Mouse (Mus musculus): ENCODE results near the gene Hsd17b7. TPM values are rescaled to one million over a fixed set of nuclear protein-coding genes. Genes with fewer than 3 reads are reported as not detected.
"Not testable (repeated sequence)": the region's sequence is repeated elsewhere in the genome, so short reads cannot be mapped to it uniquely, and the experiment has no call there.

Hsd17b7 gene
- polyA plus RNA-seq, 1 experiment, result 3.9 TPM

DNA sequence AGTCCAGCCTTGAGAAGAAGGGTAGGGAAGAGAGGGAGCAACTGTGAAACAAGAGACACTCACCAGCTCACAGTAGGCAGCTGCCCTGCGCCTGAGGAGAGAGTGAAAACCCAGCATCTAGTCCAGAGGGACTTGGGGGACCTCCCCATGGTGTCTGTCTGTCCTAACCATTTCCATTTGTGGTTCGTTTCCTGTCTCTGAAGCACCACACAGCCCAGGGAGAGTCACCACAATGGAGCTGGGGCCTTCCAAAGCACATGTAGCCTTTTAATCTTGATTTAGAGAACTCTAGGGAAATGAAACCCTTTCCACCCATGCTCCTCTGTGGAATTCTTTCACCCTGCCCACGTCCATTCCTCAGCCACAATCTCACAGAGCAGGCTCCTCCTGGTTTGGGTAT lies 36.3 kb upstream of the Hsd17b7 start:
- 76% methylated on average over 3 of the region's 3 CpGs for WGBS
- Histone ChIP-seq H3K27ac (ENCODE audit: control insufficient read depth, insufficient read depth, low read length) (no peak overlapping the region), H3K27me3 (ENCODE audit: control insufficient read depth, insufficient read depth, low read length) (no peaks in the 10 kb centered on the region), H3K36me3 (ENCODE audit: control insufficient read depth, insufficient read depth, low read length) (no peaks in the 10 kb centered on the region), H3K4me3 (ENCODE audit: control insufficient read depth, insufficient read depth, low read length) (no peak overlapping the region), H3K4me1 (replicated peaks; ENCODE audit: control insufficient read depth, insufficient read depth, low read length) (no peaks in the 10 kb centered on the region)
- no peak for DNase-seq
- no peak for TF ChIP-seq POLR2A (IDR thresholded peaks at IDR 0.05; ENCODE audit: control insufficient read depth, extremely low read depth, insufficient read depth, low read length, poor library complexity)
- no peak for TF ChIP-seq CTCF (IDR thresholded peaks at IDR 0.05; ENCODE audit: borderline replicate concordance, control insufficient read depth, extremely low read depth, insufficient read depth, low read length, poor library complexity)

DNA sequence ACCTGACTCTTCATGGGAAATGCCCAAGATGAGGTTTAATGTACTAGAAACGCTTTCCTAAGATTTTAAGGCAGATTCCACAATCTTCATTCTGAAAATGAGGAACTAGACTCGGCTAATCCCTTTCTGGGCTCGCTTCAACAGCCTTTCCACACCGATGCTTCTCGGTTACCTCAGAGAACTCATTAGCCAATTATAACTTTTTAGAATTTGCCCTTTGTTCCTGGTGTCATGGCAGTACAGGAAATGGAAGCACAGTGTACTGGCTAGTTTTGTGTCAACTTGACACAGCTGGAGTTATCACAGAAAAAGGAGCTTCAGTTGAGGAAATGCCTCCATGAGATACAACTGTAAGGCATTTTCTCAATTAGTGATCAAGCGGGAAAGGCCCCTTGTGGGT lies 24.9 kb upstream of the Hsd17b7 start:
- DNase-seq; H3K36me3 ChIP-seq (ENCODE audit: control insufficient read depth, insufficient read depth, low read length); H3K4me3 ChIP-seq (ENCODE audit: control insufficient read depth, insufficient read depth, low read length); H3K27me3 ChIP-seq (ENCODE audit: control insufficient read depth, insufficient read depth, low read length); H3K27ac ChIP-seq (ENCODE audit: control insufficient read depth, insufficient read depth, low read length); H3K4me1 ChIP-seq (replicated peaks; ENCODE audit: control insufficient read depth, insufficient read depth, low read length): not testable (repeated sequence)
- 92% methylated on average over 6 of the region's 6 CpGs for WGBS

DNA sequence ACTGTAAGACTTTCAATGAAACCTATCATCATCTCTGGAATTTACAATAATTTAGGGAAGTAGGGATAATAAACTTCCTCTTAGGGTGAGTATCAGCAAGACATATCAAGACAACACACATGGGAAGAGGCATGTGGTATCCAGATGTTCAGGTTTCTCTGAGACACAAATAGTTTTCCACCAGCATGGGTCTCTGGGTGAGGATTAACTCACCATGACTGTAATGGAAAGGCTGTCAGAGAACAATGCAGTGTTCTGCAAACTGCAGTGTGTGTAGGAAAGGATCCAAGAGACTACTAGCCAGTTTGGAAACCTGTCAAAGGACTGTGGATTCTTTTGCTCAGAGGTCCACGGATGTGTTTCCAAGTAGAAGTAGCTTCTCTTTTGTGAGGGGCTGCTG lies 17.1 kb upstream of the Hsd17b7 start:
- H3K36me3 ChIP-seq (ENCODE audit: control insufficient read depth, insufficient read depth, low read length), result no peaks in the 10 kb centered on the region
- TF ChIP-seq POLR2A (IDR thresholded peaks at IDR 0.05; ENCODE audit: control insufficient read depth, extremely low read depth, insufficient read depth, low read length, poor library complexity) (no peak), CTCF (IDR thresholded peaks at IDR 0.05; ENCODE audit: borderline replicate concordance, control insufficient read depth, extremely low read depth, insufficient read depth, low read length, poor library complexity) (no peak)
- no peaks in the 10 kb centered on the region for H3K4me1 ChIP-seq (replicated peaks; ENCODE audit: control insufficient read depth, insufficient read depth, low read length)
- no peaks in the 10 kb centered on the region for H3K27me3 ChIP-seq (ENCODE audit: control insufficient read depth, insufficient read depth, low read length)
- H3K4me3 ChIP-seq (ENCODE audit: control insufficient read depth, insufficient read depth, low read length), result no peak overlapping the region
- WGBS, result 72% methylated on average over 1 of the region's 1 CpGs
- H3K27ac ChIP-seq (ENCODE audit: control insufficient read depth, insufficient read depth, low read length), result no peak overlapping the region
- no peak for DNase-seq

DNA sequence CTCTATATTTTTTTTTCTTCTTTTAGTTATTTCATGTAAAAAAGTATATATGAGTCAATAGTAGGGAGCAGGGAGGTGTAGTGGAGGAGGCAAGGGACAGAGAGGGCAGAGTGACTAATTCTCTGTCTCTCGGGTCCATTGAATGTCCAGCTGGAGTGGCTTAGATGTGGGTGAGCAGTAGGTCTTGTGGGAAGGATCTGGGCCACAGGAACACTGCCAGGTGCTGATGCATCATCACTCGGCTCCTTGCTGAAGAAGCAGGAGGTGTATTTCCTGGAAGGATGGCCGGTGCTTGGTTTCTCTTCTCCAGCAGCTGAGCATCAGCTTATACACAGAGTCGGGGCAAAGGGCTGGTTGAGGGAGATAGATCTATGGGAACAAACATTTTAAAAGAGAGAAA lies 8.6 kb upstream of the Hsd17b7 start:
- Histone ChIP-seq H3K36me3 (ENCODE audit: control insufficient read depth, insufficient read depth, low read length) (no peaks in the 10 kb centered on the region), H3K4me1 (replicated peaks; ENCODE audit: control insufficient read depth, insufficient read depth, low read length) (no peaks in the 10 kb centered on the region), H3K27ac (ENCODE audit: control insufficient read depth, insufficient read depth, low read length) (no peak overlapping the region), H3K4me3 (ENCODE audit: control insufficient read depth, insufficient read depth, low read length) (no peak overlapping the region), H3K27me3 (ENCODE audit: control insufficient read depth, insufficient read depth, low read length) (no peaks in the 10 kb centered on the region)
- no peak for DNase-seq
- no peak for TF ChIP-seq POLR2A (IDR thresholded peaks at IDR 0.05; ENCODE audit: control insufficient read depth, extremely low read depth, insufficient read depth, low read length, poor library complexity)
- TF ChIP-seq CTCF (IDR thresholded peaks at IDR 0.05; ENCODE audit: borderline replicate concordance, control insufficient read depth, extremely low read depth, insufficient read depth, low read length, poor library complexity), result no peak
- WGBS, result 89% methylated on average over 4 of the region's 4 CpGs

DNA sequence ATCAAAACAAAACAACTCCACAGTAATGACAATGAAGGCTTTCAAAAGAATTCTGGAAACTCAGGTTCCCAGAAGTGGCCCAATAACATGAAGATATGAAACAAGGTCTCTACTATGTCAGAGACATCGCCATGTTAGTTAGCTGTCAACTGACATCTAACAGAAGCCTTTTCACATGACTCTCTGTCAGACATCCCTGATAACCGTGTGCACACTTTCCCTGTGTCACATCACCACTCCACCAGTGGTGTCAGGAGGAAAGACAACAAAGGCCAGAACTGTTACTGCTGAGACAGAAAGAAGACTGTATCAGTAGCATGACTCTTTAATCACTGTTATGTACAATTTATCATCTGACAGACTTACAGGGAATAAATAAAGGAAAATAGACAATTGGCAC lies 3.0 kb upstream of the Hsd17b7 start:
- Histone ChIP-seq H3K27ac (ENCODE audit: control insufficient read depth, insufficient read depth, low read length) (no peak overlapping the region), H3K36me3 (ENCODE audit: control insufficient read depth, insufficient read depth, low read length) (no peaks in the 10 kb centered on the region), H3K4me3 (ENCODE audit: control insufficient read depth, insufficient read depth, low read length) (no peak overlapping the region), H3K4me1 (replicated peaks; ENCODE audit: control insufficient read depth, insufficient read depth, low read length) (no peaks in the 10 kb centered on the region), H3K27me3 (ENCODE audit: control insufficient read depth, insufficient read depth, low read length) (no peaks in the 10 kb centered on the region)
- no peak for DNase-seq
- no peak for TF ChIP-seq POLR2A (IDR thresholded peaks at IDR 0.05; ENCODE audit: control insufficient read depth, extremely low read depth, insufficient read depth, low read length, poor library complexity)
- 85% methylated on average over 2 of the region's 2 CpGs for WGBS

DNA sequence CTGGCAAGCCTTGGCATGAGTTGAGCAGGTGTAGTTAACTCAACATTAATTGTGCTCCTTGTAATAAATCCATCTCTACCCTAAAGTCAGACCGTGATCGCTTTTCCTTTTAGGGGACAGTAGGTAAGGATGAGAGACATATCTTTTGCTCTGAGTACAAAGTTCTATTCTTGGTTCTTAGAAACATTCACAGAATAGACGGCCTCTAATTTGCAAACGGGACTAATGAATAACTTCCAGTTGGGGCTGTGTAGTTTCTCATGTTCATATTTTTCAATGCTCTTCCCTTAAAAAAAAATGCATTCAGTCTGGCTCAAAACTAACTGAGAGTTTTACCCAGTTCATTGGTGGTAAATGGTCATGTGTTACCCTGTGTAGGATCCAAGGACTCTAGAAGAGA lies 1.9 kb upstream of the Hsd17b7 start:
- TF ChIP-seq CTCF (IDR thresholded peaks at IDR 0.05; ENCODE audit: borderline replicate concordance, control insufficient read depth, extremely low read depth, insufficient read depth, low read length, poor library complexity) (no peak), POLR2A (IDR thresholded peaks at IDR 0.05; ENCODE audit: control insufficient read depth, extremely low read depth, insufficient read depth, low read length, poor library complexity) (no peak)
- WGBS, result 96% methylated on average over 4 of the region's 4 CpGs
- Histone ChIP-seq H3K4me1 (replicated peaks; ENCODE audit: control insufficient read depth, insufficient read depth, low read length) (no peaks in the 10 kb centered on the region), H3K36me3 (ENCODE audit: control insufficient read depth, insufficient read depth, low read length) (no peaks in the 10 kb centered on the region), H3K4me3 (ENCODE audit: control insufficient read depth, insufficient read depth, low read length) (no peak overlapping the region), H3K27ac (ENCODE audit: control insufficient read depth, insufficient read depth, low read length) (no peak overlapping the region), H3K27me3 (ENCODE audit: control insufficient read depth, insufficient read depth, low read length) (no peaks in the 10 kb centered on the region)
- no peak for DNase-seq

DNA sequence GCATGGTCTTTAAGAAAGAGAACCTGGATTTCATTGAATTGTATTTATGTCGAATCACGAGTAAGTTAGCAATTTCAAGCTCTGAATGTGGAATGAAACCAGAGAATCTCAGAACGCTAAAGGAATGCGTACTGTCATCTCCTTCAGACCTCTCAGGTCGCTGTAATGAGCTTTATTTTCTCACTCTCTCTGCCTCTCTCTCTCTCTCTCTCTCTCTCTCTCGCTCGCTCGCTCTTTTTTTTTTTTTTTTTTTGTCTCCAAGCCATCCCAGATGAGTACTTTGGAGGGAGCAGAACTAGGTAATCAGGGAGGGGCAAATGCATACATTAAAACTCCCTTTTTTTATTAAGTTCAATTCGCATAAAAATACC lies 460 bp upstream of the Hsd17b7 start:
- 2% methylated on average over 9 of the region's 9 CpGs for WGBS
- no peak for DNase-seq
- Histone ChIP-seq H3K27me3 (ENCODE audit: control insufficient read depth, insufficient read depth, low read length) (no peaks in the 10 kb centered on the region), H3K4me3 (ENCODE audit: control insufficient read depth, insufficient read depth, low read length) (peak overlapping the region; percentile 5; the same call in 1 of the 2 replicates), H3K4me1 (replicated peaks; ENCODE audit: control insufficient read depth, insufficient read depth, low read length) (no peaks in the 10 kb centered on the region), H3K27ac (ENCODE audit: control insufficient read depth, insufficient read depth, low read length) (no peak overlapping the region), H3K36me3 (ENCODE audit: control insufficient read depth, insufficient read depth, low read length) (no peaks in the 10 kb centered on the region)
- no peak for TF ChIP-seq CTCF (IDR thresholded peaks at IDR 0.05; ENCODE audit: borderline replicate concordance, control insufficient read depth, extremely low read depth, insufficient read depth, low read length, poor library complexity)
- no peak for TF ChIP-seq POLR2A (IDR thresholded peaks at IDR 0.05; ENCODE audit: control insufficient read depth, extremely low read depth, insufficient read depth, low read length, poor library complexity)
